Mouse (Mus musculus) embryonic fibroblast, embryonic 13.5 days (primary cell): Measurements from ENCODE around the gene Minpp1.

Source experiments
- CTCF ChIP-seq: IDR thresholded peaks from 2 replicates; pipeline ENCODE4 v1.5.1; 2011; ENCODE audit warnings: mild to moderate bottlenecking, control low read depth, low read length, moderate library complexity, borderline replicate concordance; ENCODE audit not compliant: insufficient read depth
- POLR2A ChIP-seq: IDR thresholded peaks from 2 replicates; pipeline ENCODE4 v1.6.1; 2011; ENCODE audit warnings: low read depth, mild to moderate bottlenecking, control low read depth, low read length, moderate library complexity

GRCm38 (mm10) chr19:32507100-32507499 is 21.5 kb downstream of the Minpp1 start:
- TF ChIP-seq CTCF = no peak
- TF ChIP-seq POLR2A = no peak
